In the genomic region with DNA sequence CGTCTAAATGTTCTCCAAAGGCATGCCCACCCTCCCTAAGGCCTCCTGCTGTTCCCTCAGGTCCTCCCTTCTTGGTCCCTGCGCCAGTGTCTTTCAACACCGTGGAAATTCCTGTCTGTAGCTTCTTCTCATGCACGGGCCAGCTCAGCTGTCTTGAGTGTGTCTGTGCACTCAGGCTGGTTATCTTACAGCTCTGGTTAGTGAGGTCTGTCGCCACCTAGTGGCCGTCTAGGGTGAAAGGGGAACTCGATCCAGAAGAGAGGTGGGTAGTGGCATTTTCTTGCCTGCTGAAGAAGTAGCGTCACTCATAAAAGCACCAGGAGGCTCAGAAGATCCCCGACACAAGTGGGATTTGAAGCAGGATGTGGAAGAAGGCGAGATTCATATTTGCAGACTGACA, we compare ENCODE assay signal across 9 mouse cellular contexts.
DNase-seq lines count a peak whose midpoint lies in the region; ATAC-seq and TF ChIP-seq lines count a peak whose summit lies in the region.
"Had no signal": no experiment of that assay in that cellular context is flagged by ENCODE, and none has a peak within 500 bp of the region (broad histone marks: within the 10 kb centered on the region; RNA-seq: fewer than 3 reads in every experiment).

No protein-coding gene starts in this region.

- peak; percentile 88 for DNase-seq in CD4-positive, CD25-positive, alpha-beta regulatory T cell, adult 2 months (ENCODE audit: low read depth, low spot score)
- DNase-seq in kidney, postnatal 0 days (ENCODE audit: low spot score): peak; percentile 90
- DNase-seq in liver, embryonic 13.5 days: peak; percentile 41
- DNase-seq in stomach, postnatal 0 days (ENCODE audit: low spot score): peak; percentile 80

- no peak for TF ChIP-seq POLR2A in bone marrow macrophage, adult 2 months (IDR thresholded peaks at IDR 0.05; ENCODE audit: borderline replicate concordance, low read depth, low read length)
- TF ChIP-seq POLR2A in embryonic fibroblast, embryonic 13.5 days (IDR thresholded peaks at IDR 0.05; ENCODE audit: low read depth, low read length): no peak

- H3K36me3 ChIP-seq in heart, embryonic 11.5 days (ENCODE audit: control insufficient read depth, insufficient read depth, low read length): no peaks in the 10 kb centered on the region
- no peaks in the 10 kb centered on the region for H3K36me3 ChIP-seq in kidney, postnatal 0 days (ENCODE audit: insufficient read depth, low read length)
- no peaks in the 10 kb centered on the region for H3K36me3 ChIP-seq in liver, embryonic 13.5 days
- no peaks in the 10 kb centered on the region for H3K36me3 ChIP-seq in neural tube, embryonic 12.5 days
- H3K36me3 ChIP-seq in stomach, postnatal 0 days (ENCODE audit: control insufficient read depth, insufficient read depth, low read length): no peaks in the 10 kb centered on the region
- H3K36me3 ChIP-seq: liver, embryonic 15.5 days had no signal

- no peaks in the 10 kb centered on the region for H3K27me3 ChIP-seq in heart, embryonic 11.5 days (ENCODE audit: control insufficient read depth, insufficient read depth, low read length)
- no peaks in the 10 kb centered on the region for H3K27me3 ChIP-seq in kidney, postnatal 0 days (ENCODE audit: insufficient read depth, low read length)
- no peaks in the 10 kb centered on the region for H3K27me3 ChIP-seq in liver, embryonic 13.5 days
- H3K27me3 ChIP-seq in neural tube, embryonic 12.5 days (replicated peaks): no peaks in the 10 kb centered on the region
- H3K27me3 ChIP-seq in stomach, postnatal 0 days (ENCODE audit: control insufficient read depth, insufficient read depth, low read length): no peaks in the 10 kb centered on the region
- H3K27me3 ChIP-seq: liver, embryonic 15.5 days had no signal

- H3K27ac ChIP-seq in bone marrow macrophage, adult 2 months (ENCODE audit: insufficient read depth, low read depth, low read length): no peak overlapping the region
- H3K27ac ChIP-seq in embryonic fibroblast, embryonic 13.5 days (ENCODE audit: insufficient read depth, low read length): no peak overlapping the region
- no peak overlapping the region for H3K27ac ChIP-seq in heart, embryonic 11.5 days (ENCODE audit: low read depth, low read length)
- H3K27ac ChIP-seq in kidney, postnatal 0 days: no peak overlapping the region
- no peak overlapping the region for H3K27ac ChIP-seq in liver, embryonic 13.5 days
- H3K27ac ChIP-seq in neural tube, embryonic 12.5 days: no peak overlapping the region
- H3K27ac ChIP-seq in stomach, postnatal 0 days (replicated peaks): no peak overlapping the region
- H3K27ac ChIP-seq: liver, embryonic 15.5 days had no signal

- ATAC-seq in heart, embryonic 11.5 days (replicated peaks; ENCODE audit: insufficient number of reproducible peaks, low FRiP score, low TSS enrichment): no peak
- peak; percentile 44; the same call in 1 of the 2 replicates for ATAC-seq in kidney, postnatal 0 days (replicated peaks; ENCODE audit: low FRiP score, low read depth)
- 0 out of 2 replicates have a peak, but pooled peaks have one; percentile 39 for ATAC-seq in liver, embryonic 13.5 days (ENCODE audit: low read depth)
- peak; percentile 82 for ATAC-seq in neural tube, embryonic 12.5 days (ENCODE audit: low FRiP score, low read depth)
- ATAC-seq in stomach, postnatal 0 days (ENCODE audit: low FRiP score, low TSS enrichment): peak; percentile 50; the same call in 1 of the 2 replicates

- peak overlapping the region; percentile 21; the same call in 1 of the 2 replicates for H3K4me3 ChIP-seq in bone marrow macrophage, adult 2 months (ENCODE audit: insufficient read depth, low read length)
- no peak overlapping the region for H3K4me3 ChIP-seq in embryonic fibroblast, embryonic 13.5 days (ENCODE audit: insufficient read depth, low read length)
- H3K4me3 ChIP-seq in heart, embryonic 11.5 days (ENCODE audit: low read depth, low read length): 0 out of 2 replicates have a peak overlapping the region, but pooled peaks have one; percentile 12
- no peak overlapping the region for H3K4me3 ChIP-seq in kidney, postnatal 0 days (replicated peaks; ENCODE audit: low read depth, low read length)
- H3K4me3 ChIP-seq in liver, embryonic 13.5 days (replicated peaks): no peak overlapping the region
- no peak overlapping the region for H3K4me3 ChIP-seq in neural tube, embryonic 12.5 days
- H3K4me3 ChIP-seq in stomach, postnatal 0 days (ENCODE audit: low read depth, low read length): no peak overlapping the region
- H3K4me3 ChIP-seq: liver, embryonic 15.5 days had no signal

- no peaks in the 10 kb centered on the region for H3K9me3 ChIP-seq in heart, embryonic 11.5 days (replicated peaks; ENCODE audit: control insufficient read depth, low read length)
- no peaks in the 10 kb centered on the region for H3K9me3 ChIP-seq in kidney, postnatal 0 days (replicated peaks; ENCODE audit: low read length)
- H3K9me3 ChIP-seq in liver, embryonic 13.5 days (replicated peaks): no peaks in the 10 kb centered on the region
- H3K9me3 ChIP-seq in neural tube, embryonic 12.5 days: no peaks in the 10 kb centered on the region
- H3K9me3 ChIP-seq in stomach, postnatal 0 days (ENCODE audit: control insufficient read depth, low read length): no peaks in the 10 kb centered on the region
- H3K9me3 ChIP-seq: liver, embryonic 15.5 days had no signal

- peak overlapping the region; percentile 47 for H3K4me2 ChIP-seq in heart, embryonic 11.5 days
- peak overlapping the region; percentile 31 for H3K4me2 ChIP-seq in kidney, postnatal 0 days (ENCODE audit: low read length)
- no peak overlapping the region for H3K4me2 ChIP-seq in liver, embryonic 13.5 days
- H3K4me2 ChIP-seq in neural tube, embryonic 12.5 days (replicated peaks): no peak overlapping the region
- H3K4me2 ChIP-seq in stomach, postnatal 0 days (replicated peaks; ENCODE audit: low read depth): no peak overlapping the region
- H3K4me2 ChIP-seq: liver, embryonic 15.5 days had no signal

- no peak overlapping the region for H3K9ac ChIP-seq in heart, embryonic 11.5 days (ENCODE audit: low read depth, low read length)
- H3K9ac ChIP-seq in kidney, postnatal 0 days (ENCODE audit: low read depth, low read length): no peak overlapping the region
- no peak overlapping the region for H3K9ac ChIP-seq in liver, embryonic 13.5 days
- no peak overlapping the region for H3K9ac ChIP-seq in neural tube, embryonic 12.5 days
- 0 out of 2 replicates have a peak overlapping the region, but pooled peaks have one; percentile 27 for H3K9ac ChIP-seq in stomach, postnatal 0 days (ENCODE audit: low read length)
- H3K9ac ChIP-seq: liver, embryonic 15.5 days had no signal

- WGBS in heart, embryonic 11.5 days (ENCODE audit: insufficient replicate concordance): 6% methylated on average over 10 of the region's 10 CpGs
- 4% methylated on average over 10 of the region's 10 CpGs for WGBS in kidney, postnatal 0 days
- 4% methylated on average over 10 of the region's 10 CpGs for WGBS in liver, embryonic 13.5 days (ENCODE audit: insufficient replicate concordance)
- 5% methylated on average over 10 of the region's 10 CpGs for WGBS in neural tube, embryonic 12.5 days
- 5% methylated on average over 10 of the region's 10 CpGs for WGBS in stomach, postnatal 0 days

- peak; percentile 57 for TF ChIP-seq CTCF in bone marrow macrophage, adult 2 months (IDR thresholded peaks at IDR 0.05; ENCODE audit: low read depth, low read length)
- peak; percentile 77; the same call in 1 of the 2 replicates for TF ChIP-seq CTCF in embryonic fibroblast, embryonic 13.5 days (IDR thresholded peaks at IDR 0.05; ENCODE audit: borderline replicate concordance, insufficient read depth, low read length)
- TF ChIP-seq CTCF in kidney, postnatal 0 days (IDR thresholded peaks at IDR 0.05; ENCODE audit: low read depth): peak; percentile 98
- peak; percentile 99 for TF ChIP-seq CTCF in stomach, postnatal 0 days (IDR thresholded peaks at IDR 0.05; ENCODE audit: low read depth)

- TF ChIP-seq EP300 in stomach, postnatal 0 days (optimal IDR thresholded peaks at IDR 0.05): no peak

- H3K4me1 ChIP-seq in bone marrow macrophage, adult 2 months (ENCODE audit: control insufficient read depth, insufficient read depth, low read length): 0 out of 2 replicates have a peak, but pooled peaks cover 3% of the 10 kb centered on the region
- H3K4me1 ChIP-seq in embryonic fibroblast, embryonic 13.5 days (ENCODE audit: control insufficient read depth, insufficient read depth, low read length): no peaks in the 10 kb centered on the region
- H3K4me1 ChIP-seq in heart, embryonic 11.5 days (ENCODE audit: control insufficient read depth, insufficient read depth, low read length): no peaks in the 10 kb centered on the region; the same call in 1 of the 2 replicates
- no peaks in the 10 kb centered on the region for H3K4me1 ChIP-seq in kidney, postnatal 0 days (replicated peaks; ENCODE audit: insufficient read depth, low read length)
- H3K4me1 ChIP-seq in liver, embryonic 13.5 days (replicated peaks): no peaks in the 10 kb centered on the region
- H3K4me1 ChIP-seq in neural tube, embryonic 12.5 days: no peaks in the 10 kb centered on the region
- H3K4me1 ChIP-seq in stomach, postnatal 0 days (replicated peaks; ENCODE audit: control insufficient read depth, insufficient read depth): 0 out of 2 replicates have a peak, but pooled peaks cover 3% of the 10 kb centered on the region
- H3K4me1 ChIP-seq: liver, embryonic 15.5 days had no signal

Comparison
In these comparisons a context has a peak if more than half of its experiments do, and no peak if none do; other contexts are left out.
1. H3K4me3 ChIP-seq: peak in bone marrow macrophage, adult 2 months (single experiment) and heart, embryonic 11.5 days (single experiment); none in embryonic fibroblast, embryonic 13.5 days (single experiment), kidney, postnatal 0 days (single experiment), liver, embryonic 13.5 days (single experiment), neural tube, embryonic 12.5 days (single experiment) and stomach, postnatal 0 days (single experiment).
2. H3K4me2 ChIP-seq: peak in heart, embryonic 11.5 days (single experiment) and kidney, postnatal 0 days (single experiment); none in liver, embryonic 13.5 days (single experiment), neural tube, embryonic 12.5 days (single experiment) and stomach, postnatal 0 days (single experiment).
3. Peak in every context shown above with its lines, with median percentiles within 50 percentile points of each other: DNase-seq and CTCF ChIP-seq.